Mouse (Mus musculus) ES-Bruce4 (cell line): ENCODE data around the gene Gm20075. TPM values are rescaled to one million over a fixed set of nuclear protein-coding genes. Genes with fewer than 3 reads are reported as not detected.
"Not testable (repeated sequence)": the region's sequence is repeated elsewhere in the genome, so short reads cannot be mapped to it uniquely, and the experiment has no call there.

ENCODE experiments used
- H3K27ac ChIP-seq: 2 replicates; pipeline ENCODE4 v1.5.1; 2012; ENCODE audit warnings: low read length, inconsistent platforms; ENCODE audit not compliant: insufficient read depth
- H3K27me3 ChIP-seq: 2 replicates; pipeline ENCODE4 v1.6.1; 2012; ENCODE audit warnings: mild to moderate bottlenecking, low read length, inconsistent platforms; ENCODE audit not compliant: control insufficient read depth, poor library complexity, insufficient read depth, severe bottlenecking
- H3K36me3 ChIP-seq: 2 replicates; pipeline ENCODE4 v1.6.1; 2012; ENCODE audit warnings: inconsistent platforms, mild to moderate bottlenecking, low read length, moderate library complexity; ENCODE audit not compliant: control insufficient read depth, poor library complexity, insufficient read depth, severe bottlenecking
- H3K4me1 ChIP-seq: one replicate; pipeline ENCODE4 v1.8.1; 2011; ENCODE audit warnings: low read length; ENCODE audit not compliant: control insufficient read depth, insufficient read depth
- H3K4me3 ChIP-seq: 2 replicates; pipeline ENCODE4 v1.5.1; 2011; ENCODE audit warnings: low read depth, mild to moderate bottlenecking, low read length
- H3K9ac ChIP-seq: 2 replicates; pipeline ENCODE4 v1.6.1; 2012; ENCODE audit warnings: low read depth, mild to moderate bottlenecking, inconsistent platforms; ENCODE audit not compliant: poor library complexity, severe bottlenecking
- H3K9me3 ChIP-seq: replicated peaks from 2 replicates; pipeline ENCODE4 v1.6.1; 2012; ENCODE audit warnings: mild to moderate bottlenecking, low read length, inconsistent platforms; ENCODE audit not compliant: control insufficient read depth, poor library complexity, insufficient read depth, severe bottlenecking
- CTCF ChIP-seq: IDR thresholded peaks from one replicate; pipeline ENCODE4 v1.8.1; 2011; ENCODE audit warnings: low read depth, low read length
- EP300 ChIP-seq: IDR thresholded peaks from 2 replicates; pipeline ENCODE4 v1.6.1; 2011; ENCODE audit warnings: low read depth, low read length; ENCODE audit not compliant: insufficient read depth
- POLR2A ChIP-seq: IDR thresholded peaks from one replicate; pipeline ENCODE4 v1.8.1; 2011; ENCODE audit warnings: low read length; ENCODE audit not compliant: insufficient read depth
- polyA plus RNA-seq: library from polyadenylated mRNA; stranded (reverse); fragments of >200 nt; gene quantifications from 2 replicates; pipeline ENCODE4 v1.2.4, GENCODE M21; 2011; ENCODE audit warnings: low read depth; ENCODE audit not compliant: missing spikeins, insufficient read depth, insufficient read length

Gene Gm20075
- 43.1 and 47.0 TPM in 2 replicates for polyA plus RNA-seq

GRCm38 (mm10) chr13:96081276-96081675 lies at the start of gene Gm20075:
Gene Gm20075 (minus strand): TSS chr13:96081376.
- not testable (repeated sequence) for H3K9me3 ChIP-seq, H3K27ac ChIP-seq, H3K36me3 ChIP-seq, H3K27me3 ChIP-seq, H3K4me1 ChIP-seq, H3K4me3 ChIP-seq, H3K9ac ChIP-seq

GRCm38 (mm10) chr13:96129081-96129480 lies 47.9 kb upstream of the Gm20075 start:
- Histone ChIP-seq H3K4me3 (no peak overlapping the region), H3K36me3 (no peaks in the 10 kb centered on the region), H3K27ac (no peak overlapping the region), H3K27me3 (peaks cover 18% of the 10 kb centered on the region), H3K9me3 (no peaks in the 10 kb centered on the region), H3K4me1 (no peaks in the 10 kb centered on the region), H3K9ac (no peak overlapping the region)
- no peak for TF ChIP-seq CTCF
- no peak for TF ChIP-seq EP300
- no peak for TF ChIP-seq POLR2A

- TF ChIP-seq EP300: no peak
- TF ChIP-seq CTCF: no peak
- no peak for TF ChIP-seq POLR2A
- H3K4me3 ChIP-seq: no peak overlapping the region
- H3K9ac ChIP-seq: no peak overlapping the region
- no peaks in the 10 kb centered on the region for H3K4me1 ChIP-seq
- H3K36me3 ChIP-seq: no peaks in the 10 kb centered on the region
- peaks cover 13% of the 10 kb centered on the region for H3K27me3 ChIP-seq
- H3K27ac ChIP-seq: no peak overlapping the region
- H3K9me3 ChIP-seq: no peaks in the 10 kb centered on the region
Measured at GRCm38 (mm10) chr13:96126669-96127068, 45.5 kb upstream of the Gm20075 start.

GRCm38 (mm10) chr13:96125011-96125410 lies 43.8 kb upstream of the Gm20075 start:
- Histone ChIP-seq H3K4me1 (no peaks in the 10 kb centered on the region), H3K9me3 (no peaks in the 10 kb centered on the region), H3K36me3 (no peaks in the 10 kb centered on the region), H3K27me3 (no peaks in the 10 kb centered on the region; the same call in 1 of the 2 replicates), H3K27ac (no peak overlapping the region), H3K4me3 (no peak overlapping the region), H3K9ac (no peak overlapping the region)
- TF ChIP-seq EP300: no peak
- TF ChIP-seq POLR2A: no peak

GRCm38 (mm10) chr13:96112711-96113110 lies 31.5 kb upstream of the Gm20075 start:
- Histone ChIP-seq H3K36me3 (no peaks in the 10 kb centered on the region), H3K4me3 (no peak overlapping the region), H3K4me1 (no peaks in the 10 kb centered on the region), H3K27me3 (no peaks in the 10 kb centered on the region), H3K9me3 (no peaks in the 10 kb centered on the region), H3K9ac (no peak overlapping the region), H3K27ac (no peak overlapping the region)
- TF ChIP-seq EP300 (no peak), CTCF (no peak), POLR2A (no peak)

GRCm38 (mm10) chr13:96110767-96111166 lies 29.6 kb upstream of the Gm20075 start:
- no peak for TF ChIP-seq POLR2A
- TF ChIP-seq CTCF: no peak
- no peak for TF ChIP-seq EP300
- H3K4me3 ChIP-seq: no peak overlapping the region
- no peak overlapping the region for H3K9ac ChIP-seq
- no peaks in the 10 kb centered on the region for H3K4me1 ChIP-seq
- no peaks in the 10 kb centered on the region for H3K9me3 ChIP-seq
- H3K27ac ChIP-seq: no peak overlapping the region
- H3K27me3 ChIP-seq: no peaks in the 10 kb centered on the region
- no peaks in the 10 kb centered on the region for H3K36me3 ChIP-seq

- no peaks in the 10 kb centered on the region for H3K9me3 ChIP-seq
- no peak overlapping the region for H3K9ac ChIP-seq
- no peak for TF ChIP-seq CTCF
- TF ChIP-seq POLR2A: no peak
- no peak for TF ChIP-seq EP300
- no peak overlapping the region for H3K4me3 ChIP-seq
- H3K27ac ChIP-seq: no peak overlapping the region
- no peaks in the 10 kb centered on the region for H3K36me3 ChIP-seq
- no peaks in the 10 kb centered on the region for H3K27me3 ChIP-seq
- H3K4me1 ChIP-seq: no peaks in the 10 kb centered on the region
Measured at GRCm38 (mm10) chr13:96106367-96106766, 25.2 kb upstream of the Gm20075 start.
